Mouse (Mus musculus) inflammation-experienced regulatory T-cells, adult 6 months (primary cell): ENCODE data around the gene Ski. TPM values are rescaled to one million over a fixed set of nuclear protein-coding genes. Genes with fewer than 3 reads are reported as not detected.

ENCODE experiments used
- ATAC-seq: one replicate; pipeline ENCODE4 v1.8.0; 2017
- polyA plus RNA-seq, 3 experiments: library from polyadenylated mRNA; unstranded; fragments of 100-300 nt; shearing (Covaris generic); gene quantifications; one replicate each; pipeline ENCODE4 v1.2.1; 2017

Ski gene
- polyA plus RNA-seq, 3 experiments from 2014 or later = 10.7 to 26.8 (median 26.8) TPM

- no peak for ATAC-seq
Observed at GRCm38 (mm10) chr4:155213752-155214054, 8.7 kb downstream of the Ski start.

- no peak for ATAC-seq
Observed at GRCm38 (mm10) chr4:155213052-155213751, 9.2 kb downstream of the Ski start.

GRCm38 (mm10) chr4:155209494-155209893, 12.9 kb downstream of the Ski start:
- ATAC-seq = peak; percentile 41

- peak; percentile 64 for ATAC-seq
Observed at GRCm38 (mm10) chr4:155209079-155209478, 13.3 kb downstream of the Ski start.

- no peak for ATAC-seq
Observed at GRCm38 (mm10) chr4:155208613-155209012, 13.8 kb downstream of the Ski start.

- ATAC-seq = peak; percentile 68
Observed at GRCm38 (mm10) chr4:155207841-155208240, 14.6 kb downstream of the Ski start.

GRCm38 (mm10) chr4:155206498-155206897, 15.9 kb downstream of the Ski start:
- no peak for ATAC-seq

- no peak for ATAC-seq
Observed at GRCm38 (mm10) chr4:155205919-155206318, 16.5 kb downstream of the Ski start.

GRCm38 (mm10) chr4:155201764-155202163, 20.6 kb downstream of the Ski start:
- no peak for ATAC-seq

GRCm38 (mm10) chr4:155200861-155201390, 21.5 kb downstream of the Ski start:
- peak; percentile 86 for ATAC-seq

GRCm38 (mm10) chr4:155197726-155198125, 24.7 kb downstream of the Ski start:
- ATAC-seq = peak; percentile 39

- peak; percentile 39 for ATAC-seq
Observed at GRCm38 (mm10) chr4:155195204-155195603, 27.2 kb downstream of the Ski start.

- no peak for ATAC-seq
Observed at GRCm38 (mm10) chr4:155190275-155190674, 32.1 kb downstream of the Ski start.

- no peak for ATAC-seq
Observed at GRCm38 (mm10) chr4:155189711-155190139, 32.7 kb downstream of the Ski start.

GRCm38 (mm10) chr4:155188803-155189202, 33.6 kb downstream of the Ski start:
- ATAC-seq = no peak

- ATAC-seq = no peak
Observed at GRCm38 (mm10) chr4:155188341-155188740, 34.1 kb downstream of the Ski start.

- ATAC-seq = peak; percentile 38
Observed at GRCm38 (mm10) chr4:155187192-155187674, 35.2 kb downstream of the Ski start.

GRCm38 (mm10) chr4:155185845-155186244, 36.5 kb downstream of the Ski start:
- ATAC-seq = no peak

- ATAC-seq = no peak
Observed at GRCm38 (mm10) chr4:155184248-155185070, 37.9 kb downstream of the Ski start.

GRCm38 (mm10) chr4:155183201-155183600, 39.2 kb downstream of the Ski start:
- no peak for ATAC-seq

GRCm38 (mm10) chr4:155178981-155179512, 43.3 kb downstream of the Ski start:
- ATAC-seq = peak; percentile 36

- ATAC-seq = peak; percentile 92
Observed at GRCm38 (mm10) chr4:155178274-155178673, 44.1 kb downstream of the Ski start.

GRCm38 (mm10) chr4:155176210-155176609, 46.2 kb downstream of the Ski start:
- no peak for ATAC-seq
